Mouse (Mus musculus) small intestine, adult 2 months (tissue): ENCODE measurements around the gene Ccs. TPM values are rescaled to one million over a fixed set of nuclear protein-coding genes. Genes with fewer than 3 reads are reported as not detected.

ENCODE experiments used
- H3K27ac ChIP-seq: fragments of 200-500 bp; 2 replicates; pipeline ENCODE4 v1.5.1; 2012; ENCODE audit warnings: low read depth, low read length, control low read depth, inconsistent platforms; ENCODE audit not compliant: insufficient read depth
- H3K27me3 ChIP-seq: fragments of 200-500 bp; 2 replicates; pipeline ENCODE4 v1.6.1; 2012; ENCODE audit warnings: mild to moderate bottlenecking, moderate library complexity, low read length, inconsistent platforms; ENCODE audit not compliant: control insufficient read depth, insufficient read depth
- H3K36me3 ChIP-seq: fragments of 200-500 bp; 2 replicates; pipeline ENCODE4 v1.6.1; 2012; ENCODE audit warnings: mild to moderate bottlenecking, low read length, control low read depth, inconsistent platforms; ENCODE audit not compliant: control insufficient read depth, insufficient read depth
- H3K4me1 ChIP-seq: fragments of 200-500 bp; 2 replicates; pipeline ENCODE4 v1.6.1; 2012; ENCODE audit warnings: low read length, inconsistent platforms, mixed read lengths; ENCODE audit not compliant: control insufficient read depth, insufficient read depth, insufficient read length
- H3K4me3 ChIP-seq: fragments of 200-500 bp; 2 replicates; pipeline ENCODE4 v1.5.1; 2012; ENCODE audit warnings: low read depth, mild to moderate bottlenecking, control low read depth, inconsistent platforms, low read length, moderate library complexity
- CTCF ChIP-seq: fragments of 200-500 bp; IDR thresholded peaks from 2 replicates; pipeline ENCODE4 v1.5.1; 2012; ENCODE audit warnings: low read depth, mild to moderate bottlenecking, control low read depth, inconsistent platforms, low read length, moderate library complexity, mixed read lengths; ENCODE audit not compliant: insufficient replicate concordance, insufficient read length; ENCODE audit errors: extremely low read depth
- POLR2A ChIP-seq: fragments of 200-500 bp; IDR thresholded peaks from 2 replicates; pipeline ENCODE4 v1.6.1; 2012; ENCODE audit warnings: low read depth, mild to moderate bottlenecking, control low read depth, inconsistent platforms, low read length, moderate library complexity
- WGBS: fragments of 180-500 bp; shearing (Covaris S2); methylation state at CpG from one replicate; pipeline ENCODE4 v1.1.7; 2018; 5-methylcytosine and 5-hydroxymethylcytosine counted together
- polyA plus RNA-seq: library from polyadenylated mRNA; depleted of rRNA; stranded (reverse); fragments of >200 nt; gene quantifications from 2 replicates; pipeline ENCODE4 v1.2.3, GENCODE M21; 2012; rRNA removed

Gene Ccs
- polyA plus RNA-seq, 1 experiment: 41.9 TPM

GRCm38 (mm10) chr19:4795929-4796328 is 43.2 kb downstream of the Ccs start:
- TF ChIP-seq CTCF (no peak), POLR2A (no peak)
- WGBS: 41% methylated on average over 1 of the region's 1 CpGs
- peaks cover 33% of the 10 kb centered on the region for H3K36me3 ChIP-seq

GRCm38 (mm10) chr19:4793831-4794422 is 45.2 kb downstream of the Ccs start, which contains the start of gene Rbm4:
TSS of gene Rbm4 (minus strand) at chr19:4793901.
- under 1% methylated on average over 31 of the region's 31 CpGs for WGBS
- Histone ChIP-seq H3K4me3 (peak within 1 kb of the TSS; percentile 75), H3K36me3 (peaks cover 32% of the 10 kb centered on the region), H3K27ac (peak within 1 kb of the TSS; percentile 59), H3K4me1 (no peaks in the 10 kb centered on the region; the same call in 1 of the 2 replicates), H3K27me3 (no peaks in the 10 kb centered on the region)
- TF ChIP-seq POLR2A: no peak
- TF ChIP-seq CTCF: no peak

More at GRCm38 (mm10) chr19:4795929-4796328, 43.2 kb downstream of the Ccs start:
- no peak overlapping the region for H3K4me3 ChIP-seq
- no peaks in the 10 kb centered on the region; the same call in 1 of the 2 replicates for H3K4me1 ChIP-seq
- no peak overlapping the region for H3K27ac ChIP-seq
- no peaks in the 10 kb centered on the region for H3K27me3 ChIP-seq

DNA sequence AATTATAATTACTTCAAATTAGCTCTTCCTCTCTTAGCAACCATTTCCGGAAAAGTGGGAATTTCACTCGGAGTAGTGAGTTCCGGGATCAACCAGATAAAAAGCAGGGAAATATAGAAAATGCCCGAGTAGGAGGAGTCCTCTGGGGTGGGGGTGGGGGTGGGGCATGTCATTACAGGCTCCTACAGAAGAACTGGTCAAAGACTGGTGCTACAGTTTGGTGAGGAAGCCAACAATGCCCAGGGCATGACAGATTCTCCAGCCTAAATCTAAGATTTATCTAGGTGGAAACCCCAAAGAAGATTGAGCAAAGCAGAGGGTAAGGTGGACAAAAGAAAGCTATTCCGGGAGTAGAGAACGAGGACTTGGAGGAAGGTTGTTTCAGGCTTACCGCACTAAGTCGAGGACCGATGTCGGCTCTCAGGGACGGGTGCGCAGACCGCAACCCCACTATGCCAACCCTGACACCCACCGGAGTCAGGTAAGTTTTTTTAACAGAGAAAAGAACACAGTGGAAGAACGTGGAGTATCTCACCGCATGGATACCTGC is 45.8 kb downstream of the Ccs start:
- under 1% methylated on average over 16 of the region's 16 CpGs for WGBS
- H3K4me3 ChIP-seq: peak overlapping the region; percentile 66
- H3K36me3 ChIP-seq: peaks cover 32% of the 10 kb centered on the region
- H3K27ac ChIP-seq: peak overlapping the region; percentile 59
- TF ChIP-seq CTCF: no peak
- no peaks in the 10 kb centered on the region for H3K27me3 ChIP-seq
- no peaks in the 10 kb centered on the region; the same call in 1 of the 2 replicates for H3K4me1 ChIP-seq

- Histone ChIP-seq H3K27me3 (no peaks in the 10 kb centered on the region), H3K36me3 (peaks cover 73% of the 10 kb centered on the region), H3K4me1 (no peaks in the 10 kb centered on the region), H3K4me3 (no peak overlapping the region), H3K27ac (no peak overlapping the region)
- 79% methylated on average over 2 of the region's 2 CpGs for WGBS
- TF ChIP-seq POLR2A: no peak
- TF ChIP-seq CTCF: no peak
These were observed 52.8 kb downstream of the Ccs start for GRCm38 (mm10) chr19:4786313-4786712.

GRCm38 (mm10) chr19:4785206-4785605 is 53.9 kb downstream of the Ccs start:
- Histone ChIP-seq H3K4me1 (no peaks in the 10 kb centered on the region), H3K36me3 (peaks cover 71% of the 10 kb centered on the region), H3K27me3 (no peaks in the 10 kb centered on the region), H3K4me3 (no peak overlapping the region), H3K27ac (no peak overlapping the region)
- TF ChIP-seq POLR2A (no peak), CTCF (no peak)
- 75% methylated on average over 7 of the region's 7 CpGs for WGBS

- 83% methylated on average over 2 of the region's 2 CpGs for WGBS
- no peak overlapping the region for H3K27ac ChIP-seq
- TF ChIP-seq CTCF (no peak), POLR2A (no peak)
- peaks cover 68% of the 10 kb centered on the region for H3K36me3 ChIP-seq
- no peak overlapping the region for H3K4me3 ChIP-seq
- no peaks in the 10 kb centered on the region for H3K27me3 ChIP-seq
- no peaks in the 10 kb centered on the region for H3K4me1 ChIP-seq
These were observed 56.2 kb downstream of the Ccs start for GRCm38 (mm10) chr19:4782891-4783290.

Other genes starting within 250 kb of the Ccs start
- gene Lrfn4, start 223.7 kb downstream of the Ccs start, polyA plus RNA-seq: 9.8 and 12.0 TPM in 2 replicates
- gene Rce1, start 213.7 kb downstream of the Ccs start, polyA plus RNA-seq: 55.1 and 97.5 TPM in 2 replicates
- 2.1 TPM in 1 of 2 replicates, not detected in the other for gene Gm960, start 140.7 kb downstream of the Ccs start, polyA plus RNA-seq
- 0.19 and 0.61 TPM in 2 replicates for gene Sptbn2, start 128.2 kb downstream of the Ccs start, polyA plus RNA-seq
- gene Rbm4b, start 82.8 kb downstream of the Ccs start, polyA plus RNA-seq: 2.3 and 4.4 TPM in 2 replicates
- gene Rbm4, start 45.4 kb downstream of the Ccs start, polyA plus RNA-seq: 27.1 and 33.5 TPM in 2 replicates
- gene Gm21992, start 27.7 kb downstream of the Ccs start, polyA plus RNA-seq: 10.0 and 19.1 TPM in 2 replicates
- gene Rbm14, start 27.7 kb downstream of the Ccs start, polyA plus RNA-seq: 38.2 and 65.3 TPM in 2 replicates
- 0.09 and 0.11 TPM in 2 replicates for gene Ccdc87, start within 50 bp of the Ccs start, polyA plus RNA-seq
- 18.4 and 28.4 TPM in 2 replicates for gene Ctsf, start 15.8 kb upstream of the Ccs start, polyA plus RNA-seq
- gene Actn3, start 38.6 kb upstream of the Ccs start, polyA plus RNA-seq: 0.32 and 0.58 TPM in 2 replicates
- 13.4 and 22.3 TPM in 2 replicates for gene Zdhhc24, start 39.3 kb upstream of the Ccs start, polyA plus RNA-seq
- 1.1 and 1.7 TPM in 2 replicates for gene Bbs1, start 67.3 kb upstream of the Ccs start, polyA plus RNA-seq
- 66.9 and 132 TPM in 2 replicates for gene Dpp3, start 89.0 kb upstream of the Ccs start, polyA plus RNA-seq
- 1.4 and 1.6 TPM in 2 replicates for gene Peli3, start 103.8 kb upstream of the Ccs start, polyA plus RNA-seq
- 3.7 and 9.3 TPM in 2 replicates for gene Mrpl11, start 122.8 kb upstream of the Ccs start, polyA plus RNA-seq
- gene Npas4, start 151.0 kb upstream of the Ccs start, polyA plus RNA-seq: 0.96 and 1.1 TPM in 2 replicates
- gene Slc29a2, start 184.5 kb upstream of the Ccs start, polyA plus RNA-seq: 2.6 and 4.4 TPM in 2 replicates
- gene B4gat1, start 199.5 kb upstream of the Ccs start, polyA plus RNA-seq: 11.4 and 18.1 TPM in 2 replicates
- 0.99 and 1.2 TPM in 2 replicates for gene AC124502.3, start 199.6 kb upstream of the Ccs start, polyA plus RNA-seq
- gene Brms1, start 202.0 kb upstream of the Ccs start, polyA plus RNA-seq: 22.5 and 47.0 TPM in 2 replicates
- gene Rin1, start 211.1 kb upstream of the Ccs start, polyA plus RNA-seq: 5.1 and 8.2 TPM in 2 replicates
- gene Cd248, start 228.7 kb upstream of the Ccs start, polyA plus RNA-seq: 3.4 and 8.2 TPM in 2 replicates
- gene Tmem151a, start 246.2 kb upstream of the Ccs start, polyA plus RNA-seq: 3.5 and 8.1 TPM in 2 replicates
- gene Yif1a, start 249.2 kb upstream of the Ccs start, polyA plus RNA-seq: 155 and 252 TPM in 2 replicates